Mouse (Mus musculus) stomach, postnatal 0 days (tissue): ENCODE results near the gene Emcn. TPM values are rescaled to one million over a fixed set of nuclear protein-coding genes. Genes with fewer than 3 reads are reported as not detected.

Experiments used
- ATAC-seq: fragments of 200-750 bp; cut with Nextera tagmentation; 2 replicates; pipeline ENCODE4 v1.8.0; 2017; ENCODE audit not compliant: low FRiP score, low TSS enrichment
- DNase-seq: peaks from one replicate; pipeline ENCODE4 v3.0.0-alpha.2; 2016; ENCODE audit warnings: low spot score
- H3K27ac ChIP-seq: fragments of 300-500 bp; sonication (generic); replicated peaks from 2 replicates; pipeline ENCODE4 v1.5.1; 2014; ENCODE audit warnings: mild to moderate bottlenecking, control low read depth
- H3K27me3 ChIP-seq: fragments of 300-500 bp; sonication (generic); 2 replicates; pipeline ENCODE4 v1.6.1; 2014; ENCODE audit warnings: low read length; ENCODE audit not compliant: control insufficient read depth, insufficient read depth
- H3K36me3 ChIP-seq: fragments of 300-500 bp; sonication (generic); 2 replicates; pipeline ENCODE4 v1.6.1; 2014; ENCODE audit warnings: low read length, mixed read lengths; ENCODE audit not compliant: control insufficient read depth, insufficient read depth
- H3K4me1 ChIP-seq: fragments of 300-500 bp; sonication (generic); replicated peaks from 2 replicates; pipeline ENCODE4 v1.6.1; 2014; ENCODE audit warnings: antibody characterized with exemption; ENCODE audit not compliant: control insufficient read depth, insufficient read depth
- H3K4me2 ChIP-seq: fragments of 300-500 bp; sonication (generic); replicated peaks from 2 replicates; pipeline ENCODE4 v1.6.1; 2014; ENCODE audit warnings: low read depth, mild to moderate bottlenecking, control low read depth, moderate library complexity
- H3K4me3 ChIP-seq: fragments of 300-500 bp; sonication (generic); 2 replicates; pipeline ENCODE4 v1.5.1; 2014; ENCODE audit warnings: low read depth, low read length, control low read depth
- H3K9ac ChIP-seq: fragments of 300-500 bp; sonication (generic); 2 replicates; pipeline ENCODE4 v1.6.1; 2014; ENCODE audit warnings: mild to moderate bottlenecking, low read length, control low read depth, mixed read lengths
- H3K9me3 ChIP-seq: fragments of 300-500 bp; sonication (generic); 2 replicates; pipeline ENCODE4 v1.6.1; 2016; ENCODE audit warnings: low read length; ENCODE audit not compliant: control insufficient read depth
- CTCF ChIP-seq: IDR thresholded peaks from 2 replicates; pipeline ENCODE4 v1.5.1; 2016; ENCODE audit warnings: antibody characterized with exemption, low read depth, mild to moderate bottlenecking, moderate library complexity
- EP300 ChIP-seq: optimal IDR thresholded peaks from 2 replicates; pipeline ENCODE3; 2016; ENCODE audit warnings: antibody characterized with exemption
- WGBS: fragments of 180-500 bp; shearing (Covaris S2); extraction: QIAGEN DNeasy Blood & Tissue Kit; methylation state at CpG from one replicate; pipeline ENCODE4 v1.1.7; 2014; 5-methylcytosine and 5-hydroxymethylcytosine counted together
- polyA plus RNA-seq: library from polyadenylated mRNA; unstranded; fragments of >200 nt; fragmentation: Nextera tagmentation; extraction: Ambion mirVana; gene quantifications from 2 replicates; pipeline ENCODE4 v1.2.1, GENCODE M21; 2015

Gene Emcn
- 18.8 and 19.0 TPM in 2 replicates for polyA plus RNA-seq

GRCm38 (mm10) chr3:137340938-137341337 is at the start of gene Emcn:
Emcn (plus strand) TSS chr3:137341067.
- Histone ChIP-seq H3K27ac (no peak within 1 kb of the TSS), H3K4me2 (no peak within 1 kb of the TSS), H3K36me3 (no peaks in the 10 kb centered on the region), H3K4me3 (peak within 1 kb of the TSS; percentile 6), H3K4me1 (no peaks in the 10 kb centered on the region), H3K9ac (no peak within 1 kb of the TSS), H3K27me3 (no peaks in the 10 kb centered on the region), H3K9me3 (no peaks in the 10 kb centered on the region)
- TF ChIP-seq EP300 (no peak), CTCF (no peak)
- 60% methylated on average over 8 of the region's 8 CpGs for WGBS
- ATAC-seq (no peak), DNase-seq (no peak)

- Histone ChIP-seq H3K27ac (no peak overlapping the region), H3K9me3 (no peaks in the 10 kb centered on the region), H3K4me3 (no peak overlapping the region), H3K4me2 (no peak overlapping the region), H3K27me3 (no peaks in the 10 kb centered on the region), H3K9ac (no peak overlapping the region), H3K4me1 (no peaks in the 10 kb centered on the region), H3K36me3 (no peaks in the 10 kb centered on the region)
- WGBS: 59% methylated on average over 6 of the region's 6 CpGs
- no peak for ATAC-seq
- no peak for DNase-seq
- TF ChIP-seq CTCF (no peak), EP300 (no peak)
These were observed 47.7 kb upstream of the Emcn start for GRCm38 (mm10) chr3:137293174-137293591.

GRCm38 (mm10) chr3:137298230-137298629 is 42.6 kb upstream of the Emcn start:
- Histone ChIP-seq H3K27ac (no peak overlapping the region), H3K9ac (no peak overlapping the region), H3K4me3 (no peak overlapping the region), H3K27me3 (no peaks in the 10 kb centered on the region), H3K4me2 (no peak overlapping the region), H3K36me3 (no peaks in the 10 kb centered on the region), H3K9me3 (no peaks in the 10 kb centered on the region), H3K4me1 (no peaks in the 10 kb centered on the region)
- TF ChIP-seq CTCF: no peak
- no peak for TF ChIP-seq EP300
- WGBS: 53% methylated on average over 2 of the region's 2 CpGs
- ATAC-seq (no peak), DNase-seq (no peak)

- ATAC-seq (no peak), DNase-seq (no peak)
- Histone ChIP-seq H3K4me2 (no peak overlapping the region), H3K4me3 (no peak overlapping the region), H3K4me1 (no peaks in the 10 kb centered on the region), H3K9me3 (no peaks in the 10 kb centered on the region), H3K27me3 (no peaks in the 10 kb centered on the region), H3K9ac (no peak overlapping the region), H3K27ac (no peak overlapping the region), H3K36me3 (no peaks in the 10 kb centered on the region)
- WGBS: 69% methylated on average over 3 of the region's 3 CpGs
- no peak for TF ChIP-seq EP300
- TF ChIP-seq CTCF: no peak
These were observed 40.7 kb upstream of the Emcn start for GRCm38 (mm10) chr3:137300210-137300609.

- no peaks in the 10 kb centered on the region for H3K27me3 ChIP-seq
- H3K4me3 ChIP-seq: no peak overlapping the region
- H3K4me2 ChIP-seq: no peak overlapping the region
- no peak overlapping the region for H3K27ac ChIP-seq
- no peak for DNase-seq
- TF ChIP-seq EP300 (no peak), CTCF (no peak)
- H3K9me3 ChIP-seq: no peaks in the 10 kb centered on the region
- no peak overlapping the region for H3K9ac ChIP-seq
- no peaks in the 10 kb centered on the region for H3K4me1 ChIP-seq
- no peak for ATAC-seq
- no peaks in the 10 kb centered on the region for H3K36me3 ChIP-seq
These were observed 39.7 kb upstream of the Emcn start for GRCm38 (mm10) chr3:137301195-137301594.

- Histone ChIP-seq H3K9ac (no peak overlapping the region), H3K9me3 (no peaks in the 10 kb centered on the region), H3K4me3 (no peak overlapping the region), H3K27me3 (no peaks in the 10 kb centered on the region), H3K4me2 (no peak overlapping the region), H3K36me3 (no peaks in the 10 kb centered on the region), H3K4me1 (no peaks in the 10 kb centered on the region), H3K27ac (no peak overlapping the region)
- ATAC-seq (no peak), DNase-seq (no peak)
- 44% methylated on average over 4 of the region's 4 CpGs for WGBS
- no peak for TF ChIP-seq CTCF
These were observed 38.1 kb upstream of the Emcn start for GRCm38 (mm10) chr3:137302804-137303203.
